Mouse (Mus musculus) MEL (cell line): ENCODE data around the gene Shisa9. TPM values are rescaled to one million over a fixed set of nuclear protein-coding genes. Genes with fewer than 3 reads are reported as not detected.

Source experiments
- DNase-seq: peaks from one replicate; pipeline ENCODE4 v3.0.0; 2011; ENCODE audit warnings: low read depth, low spot score
- H3K27ac ChIP-seq: 2 replicates; pipeline ENCODE4 v1.5.1; 2012; ENCODE audit warnings: low read depth, mild to moderate bottlenecking, control low read depth, low read length, moderate library complexity; ENCODE audit not compliant: control insufficient read depth
- H3K27me3 ChIP-seq, 2 experiments: fragments of 150-350 bp in 1 of 2; sonication (generic) in 1 of 2; 2 replicates each; pipeline ENCODE4 v1.6.1; 2012; ENCODE audit warnings: low read length in 2 of 2, mild to moderate bottlenecking in 2 of 2, improper control_type of control experiment in 1 of 2, moderate library complexity in 1 of 2; ENCODE audit not compliant: insufficient read depth in 2 of 2, control insufficient read depth in 1 of 2
- H3K36me3 ChIP-seq, 2 experiments: 2 replicates each; pipeline ENCODE4 v1.6.1; 2012 to 2014; ENCODE audit warnings: low read length in 2 of 2, improper control_type of control experiment in 1 of 2, inconsistent platforms in 1 of 2, mild to moderate bottlenecking in 1 of 2; ENCODE audit not compliant: insufficient read depth in 2 of 2, control insufficient read depth in 1 of 2
- H3K4me1 ChIP-seq, 2 experiments: fragments of 150-350 bp in 1 of 2; sonication (generic) in 1 of 2; 2 replicates each; pipeline ENCODE4 v1.6.1; 2012; ENCODE audit warnings: low read length in 2 of 2, improper control_type of control experiment in 1 of 2, mild to moderate bottlenecking in 1 of 2; ENCODE audit not compliant: insufficient read depth in 2 of 2, control insufficient read depth in 1 of 2
- H3K4me3 ChIP-seq, 2 experiments: fragments of 150-350 bp in 1 of 2; sonication (generic) in 1 of 2; 2 replicates each; pipeline ENCODE4 v1.5.1; 2012; ENCODE audit warnings: low read depth in 2 of 2, low read length in 2 of 2, mild to moderate bottlenecking in 2 of 2, moderate library complexity in 2 of 2, control low read depth in 1 of 2, improper control_type of control experiment in 1 of 2; ENCODE audit not compliant: control insufficient read depth in 1 of 2, insufficient read depth in 1 of 2
- H3K79me2 ChIP-seq: 2 replicates; pipeline ENCODE4 v1.6.1; 2012; ENCODE audit warnings: mild to moderate bottlenecking, low read length, moderate library complexity; ENCODE audit not compliant: control insufficient read depth, poor library complexity, insufficient read depth
- H3K9ac ChIP-seq: 2 replicates; pipeline ENCODE4 v1.6.1; 2012; ENCODE audit warnings: low read depth, mild to moderate bottlenecking, control low read depth, low read length, moderate library complexity; ENCODE audit not compliant: control insufficient read depth, poor library complexity, severe bottlenecking
- H3K9me3 ChIP-seq: fragments of 150-350 bp; sonication (generic); replicated peaks from 2 replicates; pipeline ENCODE4 v1.6.1; 2012; ENCODE audit warnings: mild to moderate bottlenecking, low read length, improper control_type of control experiment, moderate library complexity; ENCODE audit not compliant: insufficient read depth
- CHD1 ChIP-seq: IDR thresholded peaks from 2 replicates; pipeline ENCODE4 v1.6.1; 2012; ENCODE audit warnings: low read depth, mild to moderate bottlenecking, inconsistent platforms, low read length, improper control_type of control experiment
- CHD2 ChIP-seq: IDR thresholded peaks from 2 replicates; pipeline ENCODE4 v1.6.1; 2011; ENCODE audit warnings: low read length, improper control_type of control experiment
- CTCF ChIP-seq, 3 experiments: IDR thresholded peaks in 2 of 3; conservative IDR thresholded peaks in 1 of 3; 2 replicates each; pipeline ENCODE4 v1.5.1; 2011 to 2012; ENCODE audit warnings: low read length in 3 of 3, low read depth in 2 of 3, mild to moderate bottlenecking in 2 of 3, improper control_type of control experiment in 1 of 3, inconsistent platforms in 1 of 3, mixed read lengths in 1 of 3, moderate library complexity in 1 of 3; ENCODE audit not compliant: control insufficient read depth in 1 of 3, insufficient read depth in 1 of 3, poor library complexity in 1 of 3, severe bottlenecking in 1 of 3
- EP300 ChIP-seq, 2 experiments: IDR thresholded peaks; 2 replicates each; pipeline ENCODE4 v1.6.1; 2011; ENCODE audit warnings: improper control_type of control experiment in 2 of 2, low read length in 2 of 2, low read depth in 1 of 2, mild to moderate bottlenecking in 1 of 2
- ETS1 ChIP-seq: IDR thresholded peaks from 2 replicates; pipeline ENCODE4 v1.6.1; 2012; ENCODE audit warnings: low read depth, mild to moderate bottlenecking, inconsistent platforms, low read length, improper control_type of control experiment, moderate library complexity
- MAX ChIP-seq: IDR thresholded peaks from 2 replicates; pipeline ENCODE4 v1.6.1; 2011; ENCODE audit warnings: low read length, improper control_type of control experiment
- MEF2A ChIP-seq: IDR thresholded peaks from 2 replicates; pipeline ENCODE4 v1.6.1; 2014; ENCODE audit warnings: low read depth, mild to moderate bottlenecking, inconsistent platforms, low read length, improper control_type of control experiment; ENCODE audit not compliant: poor library complexity, insufficient replicate concordance, severe bottlenecking; ENCODE audit errors: extremely low read depth
- MYB ChIP-seq: IDR thresholded peaks from 2 replicates; pipeline ENCODE4 v1.6.1; 2011; ENCODE audit warnings: mild to moderate bottlenecking, low read depth, low read length, improper control_type of control experiment
- MYC ChIP-seq: IDR thresholded peaks from 2 replicates; pipeline ENCODE4 v1.6.1; 2011; ENCODE audit warnings: low read depth, mild to moderate bottlenecking, low read length, improper control_type of control experiment, moderate library complexity
- POLR2A ChIP-seq, 2 experiments: IDR thresholded peaks; 2 replicates each; pipeline ENCODE4 v1.6.1; 2011 to 2012; ENCODE audit warnings: low read length in 2 of 2, mild to moderate bottlenecking in 2 of 2, control low read depth in 1 of 2, improper control_type of control experiment in 1 of 2, low read depth in 1 of 2, moderate library complexity in 1 of 2; ENCODE audit not compliant: control insufficient read depth in 1 of 2, insufficient read depth in 1 of 2, poor library complexity in 1 of 2
- RAD21 ChIP-seq: IDR thresholded peaks from 2 replicates; pipeline ENCODE4 v1.6.1; 2011; ENCODE audit warnings: mild to moderate bottlenecking, low read depth, low read length, improper control_type of control experiment
- RCOR1 ChIP-seq: IDR thresholded peaks from 2 replicates; pipeline ENCODE4 v1.6.1; 2012; ENCODE audit warnings: low read depth, mild to moderate bottlenecking, inconsistent platforms, low read length, improper control_type of control experiment
- SIN3A ChIP-seq: IDR thresholded peaks from 2 replicates; pipeline ENCODE4 v1.6.1; 2012; ENCODE audit warnings: low read length, improper control_type of control experiment, inconsistent platforms
- SMC3 ChIP-seq: IDR thresholded peaks from 2 replicates; pipeline ENCODE4 v1.6.1; 2011; ENCODE audit warnings: low read depth, low read length, improper control_type of control experiment
- USF2 ChIP-seq, 2 experiments: IDR thresholded peaks; 2 replicates each; pipeline ENCODE4 v1.6.1; 2011 to 2012; ENCODE audit warnings: improper control_type of control experiment in 2 of 2, low read length in 2 of 2, borderline replicate concordance in 1 of 2, inconsistent platforms in 1 of 2, low read depth in 1 of 2, mild to moderate bottlenecking in 1 of 2; ENCODE audit not compliant: insufficient read depth in 1 of 2
- polyA plus RNA-seq, 2 experiments: library from polyadenylated mRNA; stranded (reverse) in 1 of 2; unstranded in 1 of 2; fragments of >175 nt in 1 of 2; fragments of >200 nt in 1 of 2; gene quantifications; 2 replicates each; pipeline versions ENCODE4 v1.2.1 to v1.2.4; 2012; ENCODE audit warnings: low replicate concordance in 2 of 2, low read depth in 1 of 2; ENCODE audit not compliant: insufficient read length in 2 of 2, insufficient read depth in 1 of 2, missing spikeins in 1 of 2
- total RNA-seq: library from RNA; depleted of rRNA; stranded (reverse); fragments of 300-350 nt; gene quantifications from 2 replicates; pipeline ENCODE4 v1.2.3, GENCODE M21; 2012

Gene Shisa9
- total and polyA plus RNA-seq, 3 experiments, result not detected

GRCm38 (mm10) chr16:11980764-11981163, 3.1 kb upstream of the Shisa9 start:
- H3K9me3 ChIP-seq, result no peaks in the 10 kb centered on the region
- no peaks in the 10 kb centered on the region for H3K27me3 ChIP-seq
- H3K4me3 ChIP-seq, result no peak overlapping the region
- no peaks in the 10 kb centered on the region for H3K36me3 ChIP-seq
- no peaks in the 10 kb centered on the region for H3K79me2 ChIP-seq
- DNase-seq, result no peak
- H3K27ac ChIP-seq, result no peak overlapping the region
- no peaks in the 10 kb centered on the region for H3K4me1 ChIP-seq
- no peak for TF ChIP-seq CHD1
- TF ChIP-seq RCOR1, result no peak
- TF ChIP-seq MAX, result no peak
- TF ChIP-seq USF2 (IDR thresholded peaks at IDR 0.05; ENCODE audit: borderline replicate concordance in 1 of 2, insufficient read depth in 1 of 2, low read depth in 1 of 2, low read length in 2 of 2), result no peak
- no peak for TF ChIP-seq MEF2A
- TF ChIP-seq RAD21, result no peak; the same call in 1 of the 2 replicates
- no peak for TF ChIP-seq SIN3A
- TF ChIP-seq ETS1, result no peak
- no peak for TF ChIP-seq POLR2A (IDR thresholded peaks at IDR 0.05; ENCODE audit: control insufficient read depth in 1 of 2, insufficient read depth in 1 of 2, low read depth in 1 of 2, low read length in 2 of 2, poor library complexity in 1 of 2)
- no peak for TF ChIP-seq MYB
- no peak; a peak in 1 of 6 replicates for TF ChIP-seq CTCF (IDR thresholded peaks at IDR 0.05 in 2 of 3, conservative IDR thresholded peaks at IDR 0.05 in 1 of 3; ENCODE audit: control insufficient read depth in 1 of 3, insufficient read depth in 1 of 3, low read depth in 2 of 3, low read length in 3 of 3, poor library complexity in 1 of 3, severe bottlenecking in 1 of 3)
- TF ChIP-seq MYC, result no peak
- no peak for TF ChIP-seq CHD2
- TF ChIP-seq EP300 (IDR thresholded peaks at IDR 0.05; ENCODE audit: low read depth in 1 of 2, low read length in 2 of 2), result no peak
- no peak overlapping the region for H3K9ac ChIP-seq

GRCm38 (mm10) chr16:11983106-11983615, 752 bp upstream of the Shisa9 start:
- H3K9ac ChIP-seq, result no peak overlapping the region
- DNase-seq, result no peak
- H3K27ac ChIP-seq, result no peak overlapping the region
- H3K36me3 ChIP-seq, result no peaks in the 10 kb centered on the region
- TF ChIP-seq CHD1 (no peak), RCOR1 (no peak), SMC3 (no peak)
- no peaks in the 10 kb centered on the region for H3K79me2 ChIP-seq
- H3K9me3 ChIP-seq, result no peaks in the 10 kb centered on the region
- H3K27me3 ChIP-seq, result no peaks in the 10 kb centered on the region
- H3K4me3 ChIP-seq, result no peak overlapping the region
- H3K4me1 ChIP-seq, result no peaks in the 10 kb centered on the region
